Mouse (Mus musculus) liver, postnatal 0 days (tissue): Measurements from ENCODE around the gene Afap1l2. TPM values are rescaled to one million over a fixed set of nuclear protein-coding genes. Genes with fewer than 3 reads are reported as not detected.
A peak's percentile ranks its signal among the peaks of the same experiment; 100 is the strongest.

ENCODE experiments used
- ATAC-seq: fragments of 200-750 bp; cut with Nextera tagmentation; 2 replicates; pipeline ENCODE4 v1.8.0; 2017; ENCODE audit warnings: mild to moderate bottlenecking, moderate library complexity
- DNase-seq: peaks from one replicate; pipeline ENCODE4 v3.0.0-alpha.2; 2016
- H3K27ac ChIP-seq: fragments of 300-500 bp; sonication (generic); 2 replicates; pipeline ENCODE4 v1.5.1; 2014; ENCODE audit warnings: antibody characterized with exemption, moderate library complexity, mild to moderate bottlenecking, low read depth
- H3K27me3 ChIP-seq: fragments of 300-500 bp; sonication (generic); 2 replicates; pipeline ENCODE4 v1.6.1; 2014; ENCODE audit warnings: low read length, control low read depth, mixed read lengths; ENCODE audit not compliant: insufficient read depth
- H3K36me3 ChIP-seq: fragments of 300-500 bp; sonication (generic); replicated peaks from 2 replicates; pipeline ENCODE4 v1.6.1; 2014; ENCODE audit warnings: mild to moderate bottlenecking, control low read depth, low read length, moderate library complexity, mixed read lengths; ENCODE audit not compliant: insufficient read depth
- H3K4me1 ChIP-seq: fragments of 300-500 bp; sonication (generic); 2 replicates; pipeline ENCODE4 v1.6.1; 2014; ENCODE audit warnings: antibody characterized with exemption, mild to moderate bottlenecking, control low read depth; ENCODE audit not compliant: insufficient read depth
- H3K4me2 ChIP-seq: fragments of 300-500 bp; sonication (generic); 2 replicates; pipeline ENCODE4 v1.6.1; 2014; ENCODE audit warnings: low read depth, mild to moderate bottlenecking, low read length, moderate library complexity, mixed read lengths
- H3K4me3 ChIP-seq: fragments of 300-500 bp; sonication (generic); 2 replicates; pipeline ENCODE4 v1.5.1; 2014; ENCODE audit warnings: low read depth, low read length
- H3K9ac ChIP-seq: fragments of 300-500 bp; sonication (generic); replicated peaks from 2 replicates; pipeline ENCODE4 v1.6.1; 2014; ENCODE audit warnings: mild to moderate bottlenecking, moderate library complexity
- H3K9me3 ChIP-seq: fragments of 300-500 bp; sonication (generic); 2 replicates; pipeline ENCODE4 v1.6.1; 2016; ENCODE audit warnings: mild to moderate bottlenecking, control low read depth, low read length, mixed read lengths
- CTCF ChIP-seq: sonication (generic); IDR thresholded peaks from 2 replicates; pipeline ENCODE4 v1.5.1; 2016; ENCODE audit warnings: antibody characterized with exemption, low read depth
- EP300 ChIP-seq: IDR thresholded peaks from 2 replicates; pipeline ENCODE4 v1.6.1; 2016; ENCODE audit warnings: antibody characterized with exemption, low read depth, mild to moderate bottlenecking
- WGBS: fragments of 180-500 bp; shearing (Covaris S2); extraction: QIAGEN DNeasy Blood & Tissue Kit; methylation state at CpG from one replicate; pipeline ENCODE4 v1.1.7; 2014; ENCODE audit not compliant: insufficient replicate concordance; 5-methylcytosine and 5-hydroxymethylcytosine counted together
- polyA plus RNA-seq: library from polyadenylated mRNA; unstranded; fragments of >200 nt; fragmentation: Nextera tagmentation; extraction: Ambion mirVana; gene quantifications from 2 replicates; pipeline ENCODE4 v1.2.1, GENCODE M21; 2015

The Afap1l2 gene
- 1.1 and 1.5 TPM in 2 replicates for polyA plus RNA-seq

GRCm38 (mm10) chr19:57007781-57008710, at the start of gene Afap1l2:
TSS of gene Afap1l2 (minus strand) at chr19:57008228.
- 2% methylated on average over 68 of the region's 68 CpGs for WGBS
- ATAC-seq (0 out of 2 replicates have a peak, but pooled peaks have one; percentile 8), DNase-seq (peak; percentile 29)
- peaks cover 6% of the 10 kb centered on the region for H3K4me1 ChIP-seq
- no peak within 1 kb of the TSS for H3K27ac ChIP-seq
- no peaks in the 10 kb centered on the region for H3K36me3 ChIP-seq
- peak within 1 kb of the TSS; percentile 49 for H3K4me3 ChIP-seq
- peaks cover 26% of the 10 kb centered on the region for H3K27me3 ChIP-seq
- no peaks in the 10 kb centered on the region for H3K9me3 ChIP-seq
- no peak for TF ChIP-seq EP300
- peak; percentile 46 for TF ChIP-seq CTCF
- peak within 1 kb of the TSS; percentile 67 for H3K4me2 ChIP-seq
- H3K9ac ChIP-seq = peak within 1 kb of the TSS; percentile 26

DNA sequence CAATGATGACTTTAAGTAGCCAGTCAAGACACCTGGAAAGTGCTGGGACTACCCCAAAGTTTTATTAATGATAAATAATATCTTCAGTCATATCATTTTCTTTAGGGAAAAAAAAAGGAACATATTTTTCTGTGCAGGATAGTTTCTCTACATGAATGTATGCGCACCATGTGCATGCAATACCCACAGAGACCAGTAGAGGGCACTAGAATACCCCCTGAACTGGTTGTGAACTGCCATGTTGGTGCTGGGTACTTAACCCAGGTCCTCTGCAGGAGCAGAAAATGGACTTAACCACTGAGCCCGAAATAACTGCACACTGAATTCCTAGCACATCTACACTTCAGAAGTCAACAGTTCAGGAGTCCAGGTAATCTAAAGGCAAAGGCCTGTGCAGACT, 49.5 kb upstream of the Afap1l2 start:
- Histone ChIP-seq H3K27me3 (no peaks in the 10 kb centered on the region), H3K4me1 (no peaks in the 10 kb centered on the region), H3K9me3 (peaks cover 6% of the 10 kb centered on the region), H3K9ac (no peak overlapping the region), H3K27ac (no peak overlapping the region), H3K36me3 (peaks cover 23% of the 10 kb centered on the region), H3K4me3 (no peak overlapping the region), H3K4me2 (no peak overlapping the region)
- TF ChIP-seq EP300 (no peak), CTCF (peak; percentile 57)
- 86% methylated on average over 2 of the region's 2 CpGs for WGBS
- ATAC-seq (no peak), DNase-seq (no peak)

DNA sequence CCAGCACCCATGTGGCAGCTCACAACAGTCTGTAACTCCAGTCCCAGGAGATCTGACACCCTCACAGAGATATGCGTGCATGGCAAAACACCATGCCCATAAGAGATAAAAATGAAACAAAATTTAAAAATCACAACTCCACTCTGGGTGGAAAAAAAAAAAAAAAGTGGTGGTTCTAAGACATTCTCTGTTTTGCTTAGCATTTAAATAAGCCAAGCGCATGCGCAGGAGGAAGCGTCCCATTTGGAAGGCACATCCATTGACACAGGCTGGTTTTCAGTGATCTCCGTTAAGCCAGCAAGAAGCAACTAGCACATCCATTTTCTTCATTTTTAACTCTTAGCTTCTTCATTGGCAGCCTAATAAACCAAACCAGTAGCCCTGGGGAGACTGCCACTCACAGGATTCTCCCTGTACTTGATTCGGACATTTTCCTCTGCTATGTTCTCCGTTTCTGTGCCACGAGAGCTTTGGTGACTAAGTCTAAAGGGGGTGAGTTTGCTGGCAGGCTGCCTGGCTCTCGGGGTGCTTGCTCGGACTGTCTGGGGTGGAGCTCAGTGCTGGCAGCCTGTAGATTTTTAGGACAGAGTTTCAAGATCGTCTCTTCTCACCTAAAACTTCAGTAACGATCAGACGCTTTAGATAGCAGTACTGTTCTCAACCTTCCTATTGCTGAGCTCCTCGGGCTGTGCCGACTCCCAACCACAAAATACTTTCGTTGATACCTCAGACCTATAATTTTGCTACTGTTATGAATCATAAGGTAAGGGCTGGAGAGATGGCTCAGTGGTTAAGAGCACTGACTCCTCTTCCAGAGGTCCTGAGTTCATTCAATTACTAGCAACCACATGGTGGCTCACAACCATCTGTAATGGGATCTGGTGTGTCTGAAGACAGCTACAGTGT, 47.4 kb upstream of the Afap1l2 start:
- H3K4me1 ChIP-seq = no peaks in the 10 kb centered on the region
- H3K36me3 ChIP-seq = peaks cover 24% of the 10 kb centered on the region
- no peak for TF ChIP-seq CTCF
- no peak for TF ChIP-seq EP300
- no peak for ATAC-seq
- 82% methylated on average over 16 of the region's 16 CpGs for WGBS
- DNase-seq = no peak
- peaks cover 6% of the 10 kb centered on the region for H3K9me3 ChIP-seq
- no peak overlapping the region for H3K9ac ChIP-seq
- no peak overlapping the region for H3K4me2 ChIP-seq
- H3K27me3 ChIP-seq = no peaks in the 10 kb centered on the region
- no peak overlapping the region for H3K27ac ChIP-seq
- H3K4me3 ChIP-seq = no peak overlapping the region

DNA sequence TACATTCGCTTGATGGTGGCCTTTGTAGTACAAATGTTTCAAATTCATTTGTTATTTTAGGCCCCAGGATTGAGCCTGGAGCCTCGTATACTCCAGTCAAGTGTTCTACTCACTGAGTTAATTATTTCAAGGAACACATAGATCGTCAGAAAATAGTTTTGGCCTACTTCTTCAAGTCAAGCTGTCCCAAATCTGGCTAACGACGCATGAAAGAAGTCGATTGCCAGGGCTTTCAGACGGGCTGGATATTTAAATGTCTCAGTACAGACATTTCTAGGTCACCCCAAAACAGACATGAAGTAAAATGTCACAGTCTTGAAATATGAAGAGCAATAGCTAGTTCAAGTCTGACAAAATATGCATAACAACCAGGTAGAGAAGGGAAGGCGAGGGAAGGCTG, 44.9 kb upstream of the Afap1l2 start:
- WGBS = 78% methylated on average over 8 of the region's 8 CpGs

GRCm38 (mm10) chr19:57052016-57052415, 44.0 kb upstream of the Afap1l2 start:
- Histone ChIP-seq H3K9ac (no peak overlapping the region), H3K27ac (no peak overlapping the region), H3K36me3 (peaks cover 9% of the 10 kb centered on the region), H3K4me2 (no peak overlapping the region), H3K4me1 (no peaks in the 10 kb centered on the region), H3K27me3 (no peaks in the 10 kb centered on the region), H3K4me3 (no peak overlapping the region), H3K9me3 (no peaks in the 10 kb centered on the region)
- ATAC-seq (no peak), DNase-seq (no peak)
- TF ChIP-seq EP300 = no peak
- TF ChIP-seq CTCF = no peak
- 86% methylated on average over 7 of the region's 7 CpGs for WGBS

More for the DNA sequence above, 44.9 kb upstream of the Afap1l2 start:
- Histone ChIP-seq H3K27me3 (no peaks in the 10 kb centered on the region), H3K4me3 (no peak overlapping the region), H3K27ac (no peak overlapping the region), H3K9ac (no peak overlapping the region), H3K4me1 (no peaks in the 10 kb centered on the region), H3K4me2 (no peak overlapping the region), H3K36me3 (peaks cover 11% of the 10 kb centered on the region), H3K9me3 (peaks cover 5% of the 10 kb centered on the region)
- DNase-seq (no peak), ATAC-seq (no peak)
- TF ChIP-seq CTCF (no peak), EP300 (no peak)
